Mouse (Mus musculus) spleen, postnatal 4 days (tissue): ENCODE measurements around the gene Slc7a8.

Source experiments
- DNase-seq, 2 experiments: peaks; one replicate each; pipeline ENCODE4 v3.0.0; 2022; ENCODE audit warnings: low spot score in 2 of 2

The Slc7a8 gene

GRCm38 (mm10) chr14:54737634-54738033, 44.1 kb downstream of the Slc7a8 start:
- DNase-seq: no peak

GRCm38 (mm10) chr14:54736555-54737552, 44.9 kb downstream of the Slc7a8 start:
- no peak for DNase-seq

- no peak for DNase-seq
These were observed 46.5 kb downstream of the Slc7a8 start for GRCm38 (mm10) chr14:54735221-54735620.

- no peak for DNase-seq
These were observed 47.7 kb downstream of the Slc7a8 start for GRCm38 (mm10) chr14:54734004-54734403.

- no peak for DNase-seq
These were observed 49.5 kb downstream of the Slc7a8 start for GRCm38 (mm10) chr14:54732206-54732605.

GRCm38 (mm10) chr14:54730305-54730704, 51.4 kb downstream of the Slc7a8 start:
- no peak for DNase-seq

- DNase-seq: no peak
These were observed 52.7 kb downstream of the Slc7a8 start for GRCm38 (mm10) chr14:54728823-54729653.

GRCm38 (mm10) chr14:54727565-54727964, 54.2 kb downstream of the Slc7a8 start:
- no peak for DNase-seq

- no peak for DNase-seq
These were observed 57.7 kb downstream of the Slc7a8 start for GRCm38 (mm10) chr14:54724049-54724448.

GRCm38 (mm10) chr14:54721711-54722110, 60.0 kb downstream of the Slc7a8 start:
- DNase-seq: no peak

GRCm38 (mm10) chr14:54720654-54721350, 60.9 kb downstream of the Slc7a8 start:
- DNase-seq: no peak

- no peak for DNase-seq
These were observed 61.7 kb downstream of the Slc7a8 start for GRCm38 (mm10) chr14:54720041-54720440.

- DNase-seq: no peak
These were observed 66.3 kb downstream of the Slc7a8 start for GRCm38 (mm10) chr14:54715402-54715801.

- no peak for DNase-seq
These were observed 67.1 kb downstream of the Slc7a8 start for GRCm38 (mm10) chr14:54714617-54715081.

GRCm38 (mm10) chr14:54714121-54714520, 67.6 kb downstream of the Slc7a8 start:
- DNase-seq: peak; percentile 66 to 80

- peak; percentile 47 to 73 for DNase-seq
These were observed 68.9 kb downstream of the Slc7a8 start for GRCm38 (mm10) chr14:54712861-54713260.

- DNase-seq: no peak
These were observed 69.7 kb downstream of the Slc7a8 start, which contains the start of gene Cebpe for GRCm38 (mm10) chr14:54712074-54712473. TSS of gene Cebpe (minus strand) at chr14:54712174.

GRCm38 (mm10) chr14:54709054-54709453, 72.7 kb downstream of the Slc7a8 start:
- DNase-seq: no peak

- peak; percentile 64 to 77 for DNase-seq
These were observed 75.0 kb downstream of the Slc7a8 start for GRCm38 (mm10) chr14:54706589-54707320.

- peak; percentile 86 for DNase-seq
These were observed 75.9 kb downstream of the Slc7a8 start for GRCm38 (mm10) chr14:54705844-54706243.

- DNase-seq: no peak
These were observed 78.5 kb downstream of the Slc7a8 start for GRCm38 (mm10) chr14:54703207-54703606.
